Mouse (Mus musculus): ENCODE measurements at regions not wholly inside any gene's neighbourhood (a gene's known extent, or its start where the extent isn't known, plus 50 kb on each side); places are given as distances from the start of the nearest gene placed in this dataset.

DNA sequence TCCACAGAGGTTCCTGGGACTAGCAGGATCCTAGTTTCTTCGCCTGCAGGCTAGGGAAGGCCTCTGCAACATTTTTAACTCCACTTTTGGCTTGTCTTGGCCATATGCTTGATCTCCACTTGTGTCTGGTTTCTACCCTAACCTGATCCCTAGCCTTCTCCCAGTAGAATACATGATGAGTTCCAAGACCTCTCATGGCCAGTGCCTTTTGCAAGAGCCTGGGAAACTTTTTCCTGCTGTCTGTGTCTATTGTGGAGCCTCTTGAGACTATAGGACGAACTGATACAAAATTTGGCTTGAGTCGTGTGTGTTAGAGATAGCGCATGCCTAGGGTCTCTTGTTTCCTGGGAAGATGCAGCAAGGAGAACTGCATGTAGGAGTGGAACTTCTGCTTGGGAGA lies 119.3 kb downstream of the Cartpt start:
- no peak for DNase-seq (ENCODE audit: low read depth, low spot score)

DNA sequence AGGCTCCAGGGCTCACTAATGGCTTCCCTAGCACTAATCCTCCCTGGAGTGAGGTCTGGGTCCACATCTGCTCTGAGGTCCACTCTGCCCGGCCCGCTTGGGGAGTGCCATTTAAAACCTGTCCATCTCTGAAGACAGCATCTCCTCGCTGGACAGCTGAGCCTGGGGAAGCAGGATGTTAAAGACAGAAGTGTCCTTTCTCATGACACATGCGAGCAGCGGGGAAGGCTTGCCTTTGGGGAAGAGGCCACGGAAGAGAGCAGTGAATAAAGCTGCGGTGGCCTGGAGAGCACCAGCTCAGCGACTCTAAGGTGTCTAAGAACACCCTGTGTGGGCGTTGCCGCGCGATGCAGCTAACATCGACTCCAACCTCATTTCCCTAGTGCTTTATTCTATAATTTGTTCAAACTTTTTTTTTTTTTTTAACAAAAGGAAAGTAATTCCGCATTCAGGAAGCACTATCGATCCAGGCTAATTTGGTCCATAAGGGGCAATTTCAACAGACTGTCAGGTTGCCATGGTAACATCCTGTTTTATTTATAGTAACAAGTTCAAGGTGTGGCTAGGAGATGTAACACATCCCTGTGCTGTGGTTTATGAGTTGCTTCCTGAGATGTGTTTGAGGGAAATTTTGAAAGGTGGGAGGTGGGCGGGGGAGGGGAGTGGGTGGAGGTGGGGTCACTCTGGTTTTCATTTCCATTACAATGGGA lies 120.0 kb downstream of the Cartpt start:
- no peak for DNase-seq (ENCODE audit: low read depth, low spot score)

DNA sequence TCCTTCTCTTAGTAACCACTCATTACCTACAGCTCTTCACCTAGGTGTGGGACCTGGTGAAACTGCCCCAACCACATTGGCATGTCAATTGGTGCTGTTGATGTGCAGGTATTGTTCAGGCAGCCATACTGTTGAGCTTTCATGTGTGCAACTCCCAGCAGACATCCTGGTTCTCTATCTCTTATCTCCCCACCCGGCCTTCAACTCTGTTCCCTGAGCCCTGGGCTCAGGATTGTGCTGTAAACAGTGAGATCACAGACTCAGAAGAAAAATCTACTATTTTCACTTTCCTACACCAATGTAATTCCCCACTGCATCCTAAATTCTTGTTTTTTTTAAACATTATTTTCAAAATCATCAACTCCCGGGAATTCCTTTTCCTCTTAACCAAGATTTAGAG lies 122.1 kb downstream of the Cartpt start:
- no peak for DNase-seq (ENCODE audit: low read depth, low spot score)

DNA sequence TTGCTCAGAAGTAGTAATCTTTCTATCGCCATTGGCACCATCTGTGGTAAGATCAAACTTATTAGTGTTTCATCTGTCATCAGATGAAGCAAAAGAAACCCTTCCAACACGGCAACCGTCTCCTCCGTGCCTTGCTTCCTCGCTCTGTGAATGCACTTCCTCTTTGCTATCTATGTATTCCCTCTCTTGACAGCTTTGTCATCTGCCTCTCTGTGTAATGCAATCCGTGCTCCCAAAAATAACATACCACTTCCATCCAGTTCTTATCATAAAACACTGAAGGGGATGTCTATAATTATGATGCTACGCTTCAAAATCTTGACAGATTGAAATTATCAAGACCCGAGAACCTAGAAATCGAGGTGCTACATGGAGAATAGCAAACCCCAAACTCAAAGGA lies 123.2 kb downstream of the Cartpt start:
- no peak for DNase-seq (ENCODE audit: low read depth, low spot score)

DNA sequence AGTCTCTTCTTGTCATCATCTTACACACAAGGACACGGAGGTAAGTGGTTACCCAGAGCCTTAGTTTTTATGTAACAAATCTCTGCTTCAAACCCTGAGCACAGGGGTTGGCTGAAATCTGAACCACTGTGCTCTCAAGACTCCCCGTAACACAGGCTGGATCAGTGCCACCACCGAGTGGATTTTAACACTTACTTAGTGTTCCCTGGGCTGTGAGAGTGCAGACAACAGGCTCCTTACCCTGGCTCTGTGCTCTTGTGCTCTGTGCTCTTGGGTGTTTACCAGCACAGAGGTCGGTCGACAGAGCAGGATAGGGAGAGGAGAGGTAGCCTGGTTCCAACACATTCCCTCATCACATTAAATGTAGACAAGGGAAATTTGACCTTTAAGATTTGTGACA lies 134.9 kb downstream of the Cartpt start:
- DNase-seq (ENCODE audit: low read depth, low spot score): no peak

DNA sequence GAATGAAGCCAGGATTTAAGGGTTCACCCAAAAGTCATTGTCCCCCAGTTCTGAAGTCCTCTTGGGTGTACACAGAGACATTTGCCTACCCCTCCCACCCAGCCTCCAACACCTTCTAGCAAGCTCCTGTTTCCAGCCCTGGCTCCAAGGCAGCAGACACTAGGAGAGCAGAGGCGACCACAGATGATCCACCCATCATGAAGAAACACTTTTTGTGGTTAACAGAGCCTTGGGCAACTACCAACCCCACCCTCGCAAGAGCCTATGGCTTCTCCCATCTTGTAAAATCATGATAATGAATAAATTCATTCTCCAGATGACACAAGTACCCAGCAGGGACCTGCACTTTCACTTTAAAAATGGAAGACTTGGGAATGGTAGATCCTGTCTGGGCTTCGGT lies 136.1 kb downstream of the Cartpt start:
- DNase-seq (ENCODE audit: low read depth, low spot score): no peak

DNA sequence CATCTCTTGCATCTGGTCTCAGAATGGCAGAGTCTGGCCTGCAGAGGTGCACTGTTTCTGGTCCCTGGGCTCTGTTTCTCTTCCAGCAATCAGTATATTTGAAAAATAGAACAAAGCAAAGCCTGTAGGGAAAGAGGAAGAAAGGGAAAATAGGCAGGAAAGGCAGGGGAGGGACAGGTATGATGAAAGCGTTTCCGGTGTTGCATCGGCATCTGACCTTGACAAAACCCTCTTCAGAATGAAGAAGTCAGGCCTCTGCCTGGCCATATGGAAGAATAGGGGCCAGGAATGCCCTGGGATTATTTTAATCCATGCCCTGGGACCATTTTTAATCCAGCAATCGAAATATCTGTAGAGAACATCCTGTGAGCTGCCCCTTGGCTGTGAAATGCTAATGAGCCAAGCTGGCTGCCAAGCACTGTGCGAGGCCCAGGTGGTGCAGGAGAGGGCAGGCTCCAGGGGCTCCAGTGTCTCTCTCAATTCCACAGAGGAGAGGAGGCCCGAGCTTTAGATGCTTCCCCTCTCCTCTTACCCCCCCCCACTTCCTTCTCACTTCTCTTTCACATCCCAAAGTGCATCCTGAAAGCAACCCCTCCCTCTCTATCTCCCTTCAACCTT lies 136.7 kb downstream of the Cartpt start:
- DNase-seq (ENCODE audit: low read depth, low spot score): no peak

DNA sequence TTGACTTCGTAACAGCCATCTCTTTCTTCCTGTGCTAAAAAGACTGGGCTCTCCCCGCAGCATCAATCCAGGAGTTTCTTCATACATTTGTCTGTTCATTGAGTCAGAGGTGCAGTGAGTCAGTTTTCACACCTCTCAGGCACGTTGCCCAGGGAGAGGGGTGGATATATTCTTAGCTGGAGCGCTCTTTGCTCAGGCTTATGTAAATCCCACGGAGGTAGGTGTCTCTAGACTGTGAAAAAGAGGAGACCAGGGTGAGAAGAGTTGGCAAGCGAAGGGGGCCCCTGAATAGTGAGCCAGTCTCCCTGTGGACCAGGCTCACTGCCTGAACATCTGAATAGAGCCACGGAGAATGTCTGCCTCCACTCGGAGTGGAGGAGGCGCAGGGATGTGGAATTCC lies 139.0 kb downstream of the Cartpt start:
- DNase-seq (ENCODE audit: low read depth, low spot score): no peak

DNA sequence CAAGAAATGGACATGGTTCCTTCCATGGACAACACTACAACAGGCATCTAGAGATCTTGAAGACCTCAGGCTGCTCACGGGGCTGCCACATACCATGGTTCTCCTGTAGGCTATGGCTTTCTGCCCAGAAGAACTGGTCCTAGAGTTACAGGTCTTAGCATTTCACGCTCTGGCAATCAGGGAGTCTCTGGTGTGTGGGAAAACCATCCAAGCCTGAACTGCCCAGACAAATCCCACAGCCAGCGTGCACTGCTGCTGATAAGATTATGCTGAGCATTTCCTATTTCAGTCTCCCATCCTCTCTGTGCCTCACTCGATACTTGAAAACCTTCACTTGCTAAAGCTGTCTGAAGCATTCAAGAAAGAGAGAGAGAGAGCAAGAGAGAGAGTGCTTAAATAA lies 139.5 kb downstream of the Cartpt start:
- DNase-seq (ENCODE audit: low read depth, low spot score): no peak

DNA sequence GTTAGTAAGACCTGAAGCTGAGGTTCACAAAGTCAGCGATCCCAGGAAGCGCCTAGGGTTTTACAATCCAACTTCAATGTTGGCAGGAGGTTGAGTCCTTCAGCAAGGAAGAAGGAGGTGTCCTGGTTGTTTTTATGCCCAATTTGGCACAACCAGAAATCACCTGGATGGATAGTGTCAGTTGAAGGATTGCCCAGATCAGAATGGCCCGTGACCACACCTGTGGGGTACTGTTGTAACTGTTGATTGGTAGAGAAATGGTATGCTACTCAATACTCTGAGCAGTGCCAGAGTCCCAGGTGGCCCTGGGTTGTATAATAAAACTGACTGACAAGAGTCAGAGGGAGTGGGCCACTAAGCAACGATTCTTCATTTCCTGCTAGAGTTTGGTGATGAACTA lies 140.2 kb downstream of the Cartpt start:
- no peak for DNase-seq (ENCODE audit: low read depth, low spot score)

DNA sequence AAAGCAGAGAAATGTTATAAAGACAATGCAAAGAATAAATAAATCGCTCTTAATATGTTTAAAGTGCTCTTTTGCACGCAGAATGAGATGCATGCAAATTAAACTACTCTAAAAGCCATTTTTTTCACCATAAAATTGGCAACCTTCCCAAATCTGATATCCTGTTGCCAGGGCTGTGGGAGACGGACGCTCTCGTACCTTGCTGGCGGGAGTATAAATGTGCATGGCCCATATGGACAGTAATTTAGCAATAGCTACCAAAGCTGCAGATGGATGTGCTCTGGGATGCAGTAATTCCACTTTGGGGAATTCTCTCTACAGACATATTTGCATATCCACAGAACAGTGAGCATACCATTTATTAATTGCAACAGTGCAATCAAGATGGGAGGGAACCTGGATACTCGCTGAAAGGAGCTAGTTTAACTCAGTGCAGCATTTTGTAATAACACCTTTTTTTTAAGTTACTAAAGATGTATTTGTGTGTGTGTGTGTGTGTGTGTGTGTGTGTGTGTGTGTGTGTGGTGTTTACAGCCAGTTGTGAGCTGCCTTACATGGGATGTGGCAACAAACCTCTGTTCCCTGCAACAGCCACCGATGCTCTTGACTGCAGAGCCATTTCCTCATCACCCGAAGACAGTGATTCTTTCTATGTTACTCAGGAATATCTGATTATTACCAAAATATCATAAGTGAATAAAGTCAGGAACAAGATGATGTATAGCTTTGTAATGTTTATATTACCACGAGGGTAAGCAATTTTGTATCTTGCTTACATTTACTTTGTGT lies 141.4 kb downstream of the Cartpt start:
- no peak for DNase-seq (ENCODE audit: low read depth, low spot score)

DNA sequence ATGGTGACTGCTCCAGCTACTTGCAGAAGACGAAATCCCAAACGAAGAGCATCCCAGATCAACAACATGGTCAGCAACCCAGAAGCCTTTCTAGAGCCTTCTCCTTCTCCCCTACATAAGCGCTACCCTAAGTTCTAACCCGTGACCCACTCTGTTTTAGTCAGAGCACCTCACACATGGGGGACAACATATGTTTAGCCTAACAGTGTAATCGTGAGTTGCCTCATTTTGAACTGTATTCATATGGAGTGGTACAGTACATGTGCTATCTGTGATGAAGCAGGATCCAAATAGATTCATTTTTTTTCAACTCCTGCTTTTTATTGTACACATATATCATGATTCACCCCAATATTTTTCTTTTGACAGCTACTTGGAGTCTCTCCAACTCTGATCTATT lies 146.2 kb downstream of the Cartpt start:
- DNase-seq (ENCODE audit: low read depth, low spot score): no peak

DNA sequence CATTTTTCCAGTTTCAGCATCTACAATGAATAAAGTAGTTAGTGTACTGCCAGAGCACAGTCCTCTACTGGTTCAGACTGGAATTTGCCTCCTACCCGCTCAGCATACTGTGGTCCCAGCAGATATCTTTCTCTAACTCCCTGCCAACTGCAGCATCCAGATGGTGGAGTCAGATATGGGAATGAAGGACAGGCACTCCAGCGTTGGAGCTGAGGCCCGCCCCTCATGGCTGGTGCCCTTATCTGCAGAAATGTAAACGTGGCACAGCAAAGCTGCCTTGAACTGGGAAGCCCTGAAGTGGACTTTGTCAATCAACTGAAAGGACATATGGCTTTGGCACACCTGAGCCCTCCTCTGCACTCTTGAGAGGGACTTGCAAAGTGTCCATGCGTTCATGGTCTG lies 146.6 kb downstream of the Cartpt start:
- DNase-seq (ENCODE audit: low read depth, low spot score): no peak

DNA sequence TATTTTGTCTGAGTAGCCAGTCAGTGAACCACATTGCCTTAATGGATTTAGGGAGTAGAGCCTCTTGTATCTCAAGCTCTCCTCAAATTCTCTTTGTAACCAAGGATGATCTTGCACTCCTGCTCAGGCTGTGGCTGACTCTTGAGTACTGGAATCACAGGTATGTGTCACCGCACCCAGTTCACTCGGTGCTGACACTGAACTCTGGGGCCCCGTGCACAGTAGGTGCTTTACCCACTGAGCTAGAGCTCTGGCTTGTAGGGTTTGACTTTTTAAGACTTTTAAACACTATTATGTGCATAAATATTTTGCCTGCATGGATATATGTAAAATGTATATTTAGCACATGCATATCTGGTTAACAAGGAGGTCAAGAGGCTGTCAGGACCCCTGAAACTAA lies 147.4 kb downstream of the Cartpt start:
- DNase-seq (ENCODE audit: low read depth, low spot score): no peak

DNA sequence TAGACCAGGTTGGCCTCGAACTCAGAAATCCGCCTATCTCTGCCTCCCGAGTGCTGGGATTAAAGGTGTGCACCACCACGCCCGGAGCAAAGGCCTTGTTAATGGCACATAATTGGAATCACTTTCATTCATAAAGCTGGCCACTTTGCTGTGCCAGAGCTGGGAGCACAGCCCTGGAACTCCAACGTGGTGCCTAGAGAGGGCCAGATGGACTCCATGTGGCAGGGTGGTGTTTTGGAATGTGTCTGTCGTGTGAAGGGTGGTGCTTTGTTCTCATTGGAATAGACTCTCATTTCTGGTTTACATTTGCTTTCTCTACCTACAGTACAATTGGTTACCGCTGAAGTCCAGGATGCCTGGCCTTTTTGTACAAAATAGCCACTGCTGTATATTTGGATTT lies 150.2 kb downstream of the Cartpt start:
- no peak for DNase-seq (ENCODE audit: low read depth, low spot score)

DNA sequence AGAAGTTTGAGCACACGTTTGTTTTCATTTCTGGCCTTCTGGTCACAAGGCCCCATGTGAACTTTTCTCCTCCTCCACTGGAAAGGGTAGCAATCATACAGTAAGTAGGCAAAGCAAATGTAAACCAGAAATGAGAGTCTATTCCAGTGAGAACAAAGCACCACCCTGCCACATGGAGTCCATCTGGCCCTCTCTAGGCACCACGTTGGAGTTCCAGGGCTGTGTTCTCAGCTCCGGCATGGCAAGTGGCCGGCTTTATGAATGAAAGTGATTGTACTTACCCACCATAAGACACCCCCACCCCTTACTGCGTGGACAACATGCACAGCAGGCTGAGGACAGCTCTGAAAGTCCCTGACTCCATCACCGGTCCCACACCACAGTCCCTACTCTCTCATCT lies 151.5 kb downstream of the Cartpt start:
- DNase-seq (ENCODE audit: low read depth, low spot score): no peak

DNA sequence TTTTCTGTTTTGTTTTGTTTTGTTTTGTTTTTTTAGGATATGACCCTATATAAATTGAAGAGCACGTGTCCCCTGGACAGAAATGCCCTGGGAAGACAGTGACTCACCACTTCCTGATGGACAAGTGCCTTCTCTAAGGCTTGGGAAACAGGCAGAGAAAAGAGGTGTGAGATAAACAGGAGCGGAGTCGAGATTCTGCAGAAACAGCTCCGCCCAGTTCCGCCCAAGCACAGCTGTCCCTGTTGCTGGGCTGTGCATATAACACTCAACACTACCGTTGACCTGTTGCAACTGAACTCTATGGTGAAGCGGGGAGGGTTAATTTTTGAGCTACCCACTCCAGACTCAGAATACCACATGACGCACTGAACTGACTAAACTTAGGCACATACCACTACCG lies 152.8 kb downstream of the Cartpt start:
- no peak for DNase-seq (ENCODE audit: low read depth, low spot score)

DNA sequence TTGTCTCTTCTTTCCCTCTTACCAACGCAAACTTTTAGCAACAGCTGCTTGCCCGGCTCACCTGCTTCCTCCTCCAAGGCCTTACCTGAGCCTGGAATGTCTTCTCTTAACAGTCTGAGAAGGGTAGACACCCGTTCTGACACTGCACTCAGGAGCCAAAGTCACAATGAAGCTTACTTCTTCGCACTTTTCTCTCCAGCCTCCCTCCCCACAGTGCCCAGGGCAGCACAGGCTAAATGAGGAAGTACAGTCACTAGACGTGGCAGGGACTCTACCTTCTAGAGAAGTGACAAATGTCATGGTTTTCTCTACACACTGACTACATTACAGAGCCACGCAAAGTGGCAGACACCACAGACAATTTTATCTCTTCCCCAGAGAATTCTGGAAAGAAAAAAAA lies 155.4 kb downstream of the Cartpt start:
- DNase-seq (ENCODE audit: low read depth, low spot score): no peak

DNA sequence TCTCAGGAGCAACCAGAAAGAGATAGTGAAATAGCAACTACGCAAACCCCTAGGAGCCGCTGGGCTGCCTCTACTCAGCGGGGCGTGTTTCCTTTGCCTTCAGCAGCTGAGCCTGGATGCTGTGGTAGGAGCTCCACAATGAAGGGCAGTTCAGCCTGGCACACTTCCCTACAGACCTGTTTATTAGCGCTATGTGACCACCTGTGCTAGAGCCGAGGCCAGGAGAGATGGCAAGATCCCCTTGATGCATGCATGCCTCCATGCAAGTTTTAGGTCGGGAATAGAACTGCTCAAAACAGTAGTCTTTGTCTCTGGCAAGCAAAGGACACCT lies 156.1 kb downstream of the Cartpt start:
- no peak for DNase-seq (ENCODE audit: low read depth, low spot score)

DNA sequence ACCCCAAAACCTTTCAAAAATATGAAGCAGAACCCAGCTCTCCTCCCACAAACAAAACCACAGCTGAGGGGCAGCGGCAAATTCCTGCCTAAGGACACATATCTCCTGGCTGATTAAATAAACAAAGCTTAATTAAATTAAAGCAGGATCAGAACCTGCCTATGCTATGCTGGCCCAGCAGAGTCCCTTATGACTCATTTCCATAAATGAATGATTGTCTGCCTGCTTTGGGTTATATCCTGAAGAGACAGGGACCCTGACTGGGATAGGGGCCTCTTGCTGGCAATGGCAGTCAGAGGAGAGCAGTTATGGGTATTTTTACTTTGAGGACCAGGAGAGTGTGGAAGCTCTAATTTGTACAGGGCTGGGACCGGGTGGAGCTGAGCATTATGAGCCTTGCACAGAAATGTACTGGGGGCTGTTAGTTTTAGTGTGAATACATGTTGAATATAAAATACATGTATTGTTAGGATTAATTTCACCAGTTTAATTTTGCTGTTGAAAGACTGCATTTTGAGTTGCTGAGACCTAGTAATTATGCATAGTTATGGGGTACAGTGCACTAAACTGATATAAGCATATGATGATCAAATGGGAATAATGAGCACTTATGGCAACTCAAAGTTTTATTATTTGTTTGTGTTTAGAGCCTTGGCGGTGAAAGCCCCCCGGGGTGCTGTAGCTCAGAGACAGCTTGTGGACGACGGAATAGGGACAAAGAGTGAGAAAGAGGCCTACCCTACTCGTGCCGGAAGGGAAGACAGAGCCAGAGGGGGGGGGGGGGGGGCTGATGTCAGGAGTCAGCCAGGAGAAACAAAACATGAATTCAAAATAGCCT lies 156.7 kb downstream of the Cartpt start:
- no peak for DNase-seq (ENCODE audit: low read depth, low spot score)

DNA sequence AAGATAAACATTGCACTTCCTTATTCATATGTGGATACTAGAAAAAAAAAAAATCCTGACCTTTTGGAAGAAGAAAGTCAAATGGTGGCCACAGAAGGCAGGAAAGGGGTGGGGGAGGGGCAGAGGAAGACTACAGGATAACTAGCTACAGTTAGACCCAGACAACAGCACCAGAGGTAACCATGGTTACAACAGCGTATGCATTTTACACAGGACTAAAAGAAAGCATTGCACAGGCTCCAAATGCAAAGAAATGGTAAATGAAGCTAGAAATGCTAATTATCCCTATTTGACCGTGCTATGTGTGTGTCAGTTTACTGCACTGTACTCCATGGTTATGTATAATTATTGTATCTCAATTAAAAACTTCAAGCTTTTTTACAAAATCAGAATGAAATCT lies 158.4 kb downstream of the Cartpt start:
- DNase-seq (ENCODE audit: low read depth, low spot score): no peak

DNA sequence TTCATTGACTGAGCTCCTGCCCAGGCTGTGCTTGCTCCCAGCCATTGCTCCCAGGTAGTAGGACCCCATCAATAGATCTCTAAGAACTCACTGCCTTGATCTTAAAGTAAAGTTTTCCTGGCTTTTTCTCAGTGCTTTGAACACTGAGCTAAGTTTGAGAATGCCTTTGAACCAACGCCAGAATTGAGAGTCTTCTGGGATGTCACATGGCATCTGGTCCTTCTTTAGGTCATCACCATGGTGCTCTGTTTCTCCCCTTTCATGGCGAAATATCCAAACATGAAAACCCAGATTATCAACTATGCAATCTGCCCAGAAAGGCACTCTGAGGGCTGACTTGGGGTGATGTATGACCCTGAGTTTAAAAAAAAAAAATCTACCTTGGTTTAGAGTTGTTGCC lies 158.9 kb downstream of the Cartpt start:
- no peak for DNase-seq (ENCODE audit: low read depth, low spot score)
